In genomic region chr2:13039785-13040184, GRCm38 (mm10) we compare ENCODE assay signal across 21 mouse cellular contexts. TPM values are rescaled to one million over a fixed set of nuclear protein-coding genes. Genes with fewer than 3 reads are reported as not detected.
DNase-seq lines count a peak whose midpoint lies in the region; ATAC-seq and TF ChIP-seq lines count a peak whose summit lies in the region.
"Had no signal": no experiment of that assay in that cellular context is flagged by ENCODE, and none has a peak within 500 bp of the region (broad histone marks: within the 10 kb centered on the region; RNA-seq: fewer than 3 reads in every experiment).

No protein-coding gene starts in this region.

- no peaks in the 10 kb centered on the region for H3K27me3 ChIP-seq in liver, postnatal 0 days (ENCODE audit: insufficient read depth, low read length)
- H3K27me3 ChIP-seq in MEL (ENCODE audit: control insufficient read depth in 1 of 2, insufficient read depth in 2 of 2, low read length in 2 of 2) = no peaks in the 10 kb centered on the region
- H3K27me3 ChIP-seq in splenic B cell, adult 2 months (ENCODE audit: control insufficient read depth, insufficient read depth, low read length, poor library complexity, severe bottlenecking) = no peaks in the 10 kb centered on the region
- H3K27me3 ChIP-seq: embryonic facial prominence, embryonic 12.5 days; hindbrain, embryonic 12.5 days had no signal

- TF ChIP-seq RAD21 in MEL (IDR thresholded peaks at IDR 0.05; ENCODE audit: low read depth, low read length) = peak; percentile 6

- H3K79me2 ChIP-seq in MEL (ENCODE audit: control insufficient read depth, insufficient read depth, low read length, poor library complexity) = no peaks in the 10 kb centered on the region

- TF ChIP-seq POLR2A in MEL (IDR thresholded peaks at IDR 0.05; ENCODE audit: control insufficient read depth in 1 of 2, insufficient read depth in 1 of 2, low read depth in 1 of 2, low read length in 2 of 2, poor library complexity in 1 of 2) = no peak

- no peaks in the 10 kb centered on the region for H3K9me3 ChIP-seq in liver, postnatal 0 days (ENCODE audit: low read length)
- no peaks in the 10 kb centered on the region for H3K9me3 ChIP-seq in MEL (replicated peaks; ENCODE audit: insufficient read depth, low read length)
- H3K9me3 ChIP-seq: embryonic facial prominence, embryonic 12.5 days; heart, embryonic 10.5 days; hindbrain, embryonic 12.5 days had no signal

- TF ChIP-seq CTCF in liver, postnatal 0 days (IDR thresholded peaks at IDR 0.05; ENCODE audit: low read depth) = no peak
- TF ChIP-seq CTCF in MEL (IDR thresholded peaks at IDR 0.05 in 2 of 3, conservative IDR thresholded peaks at IDR 0.05 in 1 of 3; ENCODE audit: control insufficient read depth in 1 of 3, insufficient read depth in 1 of 3, low read depth in 2 of 3, low read length in 3 of 3, poor library complexity in 1 of 3, severe bottlenecking in 1 of 3) = no peak

- H3K4me3 ChIP-seq in liver, postnatal 0 days (ENCODE audit: low read depth, low read length) = no peak overlapping the region
- no peak overlapping the region for H3K4me3 ChIP-seq in MEL (ENCODE audit: control insufficient read depth in 1 of 2, insufficient read depth in 1 of 2, low read depth in 2 of 2, low read length in 2 of 2)
- H3K4me3 ChIP-seq: embryonic facial prominence, embryonic 12.5 days; heart, embryonic 10.5 days; hindbrain, embryonic 12.5 days had no signal

- 75% methylated on average over 4 of the region's 4 CpGs for WGBS in liver, postnatal 0 days (ENCODE audit: insufficient replicate concordance)

- H3K36me3 ChIP-seq in liver, postnatal 0 days (replicated peaks; ENCODE audit: insufficient read depth, low read length) = no peaks in the 10 kb centered on the region
- H3K36me3 ChIP-seq in MEL (ENCODE audit: control insufficient read depth in 1 of 2, insufficient read depth in 2 of 2, low read length in 2 of 2) = no peaks in the 10 kb centered on the region
- H3K36me3 ChIP-seq in splenic B cell, adult 2 months (ENCODE audit: control insufficient read depth, insufficient read depth, low read length, poor library complexity, severe bottlenecking) = no peaks in the 10 kb centered on the region
- H3K36me3 ChIP-seq: embryonic facial prominence, embryonic 12.5 days; heart, embryonic 10.5 days; hindbrain, embryonic 12.5 days had no signal

- H3K4me1 ChIP-seq in liver, postnatal 0 days (ENCODE audit: insufficient read depth) = no peaks in the 10 kb centered on the region
- no peaks in the 10 kb centered on the region for H3K4me1 ChIP-seq in MEL (ENCODE audit: control insufficient read depth in 1 of 2, insufficient read depth in 2 of 2, low read length in 2 of 2)
- H3K4me1 ChIP-seq: embryonic facial prominence, embryonic 12.5 days; heart, embryonic 10.5 days; hindbrain, embryonic 12.5 days had no signal

- ATAC-seq in liver, postnatal 0 days = no peak
- ATAC-seq: forebrain, embryonic 16.5 days; hindbrain, embryonic 16.5 days had no signal

- H3K4me2 ChIP-seq in liver, postnatal 0 days (ENCODE audit: low read depth, low read length) = no peak overlapping the region
- H3K4me2 ChIP-seq: embryonic facial prominence, embryonic 12.5 days; hindbrain, embryonic 12.5 days had no signal

- no peak overlapping the region for H3K9ac ChIP-seq in liver, postnatal 0 days (replicated peaks)
- H3K9ac ChIP-seq in MEL (ENCODE audit: control insufficient read depth, low read depth, low read length, poor library complexity, severe bottlenecking) = no peak overlapping the region
- H3K9ac ChIP-seq: embryonic facial prominence, embryonic 12.5 days; hindbrain, embryonic 12.5 days had no signal

- peak; percentile 12 for DNase-seq in liver
- DNase-seq in liver, postnatal 0 days = no peak
- DNase-seq in CD4-positive helper T cell, adult 2 months (ENCODE audit: low read depth, low spot score) = peak; percentile 1
- DNase-seq in MEL (ENCODE audit: low read depth, low spot score) = no peak
- peak; percentile 29 for DNase-seq in splenic B cell, adult 2 months (ENCODE audit: low read depth, low spot score)
- no peak for DNase-seq in adrenal gland, postnatal 4 days (ENCODE audit: low spot score in 2 of 2)
- no peak for DNase-seq in adrenal gland, adult 8-10 months
- DNase-seq: adrenal gland, postnatal 10 days; B cell, adult 2 months; cerebellum, adult 11-12 months; cerebellum, adult 9-10 months; cerebellum, postnatal 25 days; gastrocnemius, postnatal 14 days; heart, postnatal 10 days; heart, postnatal 4 days; kidney, adult 11 months had no signal

- H3K27ac ChIP-seq in liver, postnatal 0 days (ENCODE audit: low read depth) = no peak overlapping the region
- H3K27ac ChIP-seq in MEL (ENCODE audit: control insufficient read depth, low read depth, low read length) = no peak overlapping the region
- H3K27ac ChIP-seq: embryonic facial prominence, embryonic 12.5 days; heart, embryonic 10.5 days; hindbrain, embryonic 12.5 days had no signal

- TF ChIP-seq EP300 in liver, postnatal 0 days (IDR thresholded peaks at IDR 0.05; ENCODE audit: low read depth) = no peak
- TF ChIP-seq EP300 in MEL (IDR thresholded peaks at IDR 0.05; ENCODE audit: low read depth in 1 of 2, low read length in 2 of 2) = no peak

TF ChIP-seq in MEL, 35 proteins besides CTCF, POLR2A, EP300 and RAD21:
- TF ChIP-seq SMC3 (IDR thresholded peaks at IDR 0.05; ENCODE audit: low read depth, low read length) (peak; percentile 29), ZNF384 (IDR thresholded peaks at IDR 0.05; ENCODE audit: low read depth, low read length) (no peak), KAT2A (conservative IDR thresholded peaks at IDR 0.05; ENCODE audit: low read depth, low read length) (no peak), TBP (IDR thresholded peaks at IDR 0.05; ENCODE audit: low read depth, low read length) (no peak), E2F4 (IDR thresholded peaks at IDR 0.05; ENCODE audit: borderline replicate concordance, low read depth, low read length) (no peak)

RNA-seq across cellular contexts. Expression of gene C1ql3, which starts 28.2 kb away (rescaled TPM):
- polyA plus RNA-seq in liver, postnatal 0 days (2015; fragmentation: Nextera tagmentation; extraction: Ambion mirVana) = 0.08 and 0.13 TPM in 2 replicates
- not detected in 2 replicates for total RNA-seq in MEL (2012; rRNA removed)
- polyA plus RNA-seq in MEL (2012; ENCODE audit: insufficient read depth in 1 of 2, insufficient read length in 2 of 2, low read depth in 1 of 2, low replicate concordance in 2 of 2, missing spikeins in 1 of 2) = under 1 TPM in 1 of 2 experiments, not detected in 1; 0.06 TPM
- under 1 TPM; 0.76 to 0.93 TPM for total RNA-seq in adrenal gland, postnatal 4 days (2021)
- under 1 TPM in 2 of 4 experiments, not detected in 2; 0.10 to 0.18 TPM for total RNA-seq in adrenal gland, adult 8-10 months (2022)

Comparison
In these comparisons a context has a peak if more than half of its experiments do, and no peak if none do; other contexts are left out.
1. DNase-seq: peak in liver (single experiment), CD4-positive helper T cell, adult 2 months (single experiment) and splenic B cell, adult 2 months (single experiment); none in liver, postnatal 0 days (single experiment), MEL (single experiment), adrenal gland, postnatal 4 days (0 of 2) and adrenal gland, adult 8-10 months (single experiment).